In genomic region chr16:4558980-4559631, GRCm38 (mm10) we compare ENCODE assay signal across 9 mouse cellular contexts. TPM values are rescaled to one million over a fixed set of nuclear protein-coding genes. Genes with fewer than 3 reads are reported as not detected.
A peak's percentile ranks its signal among the peaks of the same experiment; 100 is the strongest.
DNase-seq lines count a peak whose midpoint lies in the region; ATAC-seq lines count a peak whose summit lies in the region.
"Had no signal": no experiment of that assay in that cellular context is flagged by ENCODE, and none has a peak within 500 bp of the region (broad histone marks: within the 10 kb centered on the region; RNA-seq: fewer than 3 reads in every experiment).

No protein-coding gene starts in this region.

- DNase-seq in ZHBTc4 (ENCODE audit: low read depth, low spot score) = peak; percentile 75
- DNase-seq in cerebellum, postnatal 14 days = peak; percentile 77 to 79
- peak; percentile 70 for DNase-seq in gastrocnemius, adult 18-20 months (ENCODE audit: low spot score)
- peak; percentile 76 to 77 for DNase-seq in left cerebral cortex, postnatal 25 days (ENCODE audit: low spot score in 2 of 2)
- peak; percentile 72 for DNase-seq in right cerebral cortex, postnatal 4 days
- DNase-seq in c-Kit-positive CD71-positive TER-119-positive erythroid progenitor cells, embryonic 14.5 days (ENCODE audit: low spot score) = no peak

- peak overlapping the region; percentile 62 for H3K9ac ChIP-seq in hindbrain, embryonic 15.5 days

- WGBS in hindbrain, embryonic 15.5 days = under 1% methylated on average over 41 of the region's 43 CpGs

- H3K4me2 ChIP-seq in hindbrain, embryonic 15.5 days = peak overlapping the region; percentile 85

- intact Hi-C loops in left cerebral cortex, postnatal 25 days (cut with DNase I) = no loop called here

- H3K9me3 ChIP-seq in hindbrain, embryonic 15.5 days = no peaks in the 10 kb centered on the region

- peak overlapping the region; percentile 58 for H3K4me3 ChIP-seq in hindbrain, embryonic 15.5 days

- H3K36me3 ChIP-seq in hindbrain, embryonic 15.5 days = no peaks in the 10 kb centered on the region

- H3K4me1 ChIP-seq in hindbrain, embryonic 15.5 days (replicated peaks) = peaks cover 25% of the 10 kb centered on the region

- peak overlapping the region; percentile 90 for H3K27ac ChIP-seq in hindbrain, embryonic 15.5 days (replicated peaks)

- no peaks in the 10 kb centered on the region for H3K27me3 ChIP-seq in hindbrain, embryonic 15.5 days

- peak; percentile 58 for ATAC-seq in hindbrain, embryonic 15.5 days (ENCODE audit: low FRiP score, low read depth)
- ATAC-seq in megakaryocyte progenitor cell, adult 5-6 weeks (replicated peaks; ENCODE audit: poor library complexity) = peak; percentile 6

RNA-seq across cellular contexts. Expression of gene Tfap4, which starts 0.5 kb away (rescaled TPM):
- total RNA-seq in gastrocnemius, adult 18-20 months (2021) = 1 to 10 TPM; 2.7 to 2.9 TPM
- 7.2 and 8.2 TPM in 2 replicates for polyA plus RNA-seq in hindbrain, embryonic 15.5 days (2015; fragmentation: Nextera tagmentation; extraction: Ambion mirVana)
- total RNA-seq in left cerebral cortex, postnatal 25 days (2021) = 1 to 10 TPM; 2.9 to 3.5 TPM
- total RNA-seq in megakaryocyte progenitor cell, adult 5-6 weeks (2015) = 37.1 and 41.2 TPM in 2 replicates
- total RNA-seq in megakaryocyte progenitor cell, adult 5-6 weeks (2017) = 42.0 and 53.9 TPM in 2 replicates

RNA-seq across cellular contexts. Expression of gene Srl, which starts 17.5 kb away (rescaled TPM):
- total RNA-seq in gastrocnemius, adult 18-20 months (2021) = 1,000 to 10,000 TPM; 1,111 to 1,154 TPM
- polyA plus RNA-seq in hindbrain, embryonic 15.5 days (2015; fragmentation: Nextera tagmentation; extraction: Ambion mirVana) = 21.4 and 22.9 TPM in 2 replicates
- total RNA-seq in left cerebral cortex, postnatal 25 days (2021) = 1 to 10 TPM; 9.1 to 9.5 TPM
- 2.9 and 4.4 TPM in 2 replicates for total RNA-seq in megakaryocyte progenitor cell, adult 5-6 weeks (2015)
- total RNA-seq in megakaryocyte progenitor cell, adult 5-6 weeks (2017) = 13.9 and 18.7 TPM in 2 replicates

RNA-seq across cellular contexts. Expression of gene Glis2, which starts 35.4 kb away (rescaled TPM):
- 1 to 10 TPM; 4.0 to 7.3 TPM for total RNA-seq in gastrocnemius, adult 18-20 months (2021)
- polyA plus RNA-seq in hindbrain, embryonic 15.5 days (2015; fragmentation: Nextera tagmentation; extraction: Ambion mirVana) = 17.0 and 19.7 TPM in 2 replicates
- 10 to 100 TPM; 11.7 to 12.4 TPM for total RNA-seq in left cerebral cortex, postnatal 25 days (2021)
- 1.1 and 1.5 TPM in 2 replicates for total RNA-seq in megakaryocyte progenitor cell, adult 5-6 weeks (2015)
- 0.64 and 1.1 TPM in 2 replicates for total RNA-seq in megakaryocyte progenitor cell, adult 5-6 weeks (2017)
- total RNA-seq: neutrophil, adult 5-6 weeks had no signal

Comparison
In these comparisons a context has a peak if more than half of its experiments do, and no peak if none do; other contexts are left out.
1. RNA of gene Tfap4, which starts 0.5 kb away (total RNA-seq): 37.1 to 53.9 TPM in megakaryocyte progenitor cell, adult 5-6 weeks; 2.9 to 3.5 TPM in left cerebral cortex, postnatal 25 days and 2.7 to 2.9 TPM in gastrocnemius, adult 18-20 months; every median in the first group is over 4 times any median in the second.
2. RNA of gene Srl, which starts 17.5 kb away (total RNA-seq): 1,111 to 1,154 TPM in gastrocnemius, adult 18-20 months; 2.9 to 18.7 TPM in megakaryocyte progenitor cell, adult 5-6 weeks and 9.1 to 9.5 TPM in left cerebral cortex, postnatal 25 days; every median in the first group is over 10 times any median in the second.